Mouse (Mus musculus): ENCODE measurements at regions not wholly inside any gene's neighbourhood (a gene's known extent, or its start where the extent isn't known, plus 50 kb on each side); places are given as distances from the start of the nearest gene placed in this dataset.

- Histone ChIP-seq H3K4me3 (ENCODE audit: low read length) (no peak overlapping the region), H3K9me3 (replicated peaks; ENCODE audit: control insufficient read depth, low read length) (no peaks in the 10 kb centered on the region), H3K9ac (ENCODE audit: low read length) (no peak overlapping the region), H3K4me2 (ENCODE audit: low read depth, low read length) (no peak overlapping the region), H3K27me3 (ENCODE audit: control insufficient read depth, insufficient read depth, low read length) (no peaks in the 10 kb centered on the region), H3K27ac (ENCODE audit: low read length) (no peak overlapping the region), H3K36me3 (ENCODE audit: control insufficient read depth, insufficient read depth) (no peaks in the 10 kb centered on the region), H3K4me1 (ENCODE audit: control insufficient read depth, insufficient read depth, low read length) (peaks cover 22% of the 10 kb centered on the region)
- no peak for ATAC-seq (replicated peaks; ENCODE audit: extremely low read depth, insufficient read depth, low FRiP score)
- WGBS, result 74% methylated on average over 7 of the region's 7 CpGs
Measured at GRCm38 (mm10) chr8:35112591-35113265, 652.9 kb upstream of the Gm19410 start.

- ATAC-seq (replicated peaks; ENCODE audit: extremely low read depth, insufficient read depth, low FRiP score), result no peak
- no peaks in the 10 kb centered on the region for H3K27me3 ChIP-seq (ENCODE audit: control insufficient read depth, insufficient read depth, low read length)
- no peak overlapping the region for H3K27ac ChIP-seq (ENCODE audit: low read length)
- H3K36me3 ChIP-seq (ENCODE audit: control insufficient read depth, insufficient read depth), result no peaks in the 10 kb centered on the region
- no peaks in the 10 kb centered on the region for H3K9me3 ChIP-seq (replicated peaks; ENCODE audit: control insufficient read depth, low read length)
- no peak overlapping the region for H3K9ac ChIP-seq (ENCODE audit: low read length)
- peaks cover 22% of the 10 kb centered on the region for H3K4me1 ChIP-seq (ENCODE audit: control insufficient read depth, insufficient read depth, low read length)
- WGBS, result 56% methylated on average over 10 of the region's 10 CpGs
- no peak overlapping the region for H3K4me3 ChIP-seq (ENCODE audit: low read length)
- H3K4me2 ChIP-seq (ENCODE audit: low read depth, low read length), result no peak overlapping the region
Measured at GRCm38 (mm10) chr8:35114031-35114430, 651.6 kb upstream of the Gm19410 start.

GRCm38 (mm10) chr8:35120612-35121011 is 645.0 kb upstream of the Gm19410 start:
- ATAC-seq (replicated peaks; ENCODE audit: extremely low read depth, insufficient read depth, low FRiP score), result no peak
- Histone ChIP-seq H3K36me3 (ENCODE audit: control insufficient read depth, insufficient read depth) (no peaks in the 10 kb centered on the region), H3K27me3 (ENCODE audit: control insufficient read depth, insufficient read depth, low read length) (no peaks in the 10 kb centered on the region), H3K9me3 (replicated peaks; ENCODE audit: control insufficient read depth, low read length) (no peaks in the 10 kb centered on the region), H3K4me3 (ENCODE audit: low read length) (no peak overlapping the region), H3K4me2 (ENCODE audit: low read depth, low read length) (no peak overlapping the region), H3K4me1 (ENCODE audit: control insufficient read depth, insufficient read depth, low read length) (peaks cover 4% of the 10 kb centered on the region), H3K27ac (ENCODE audit: low read length) (no peak overlapping the region), H3K9ac (ENCODE audit: low read length) (no peak overlapping the region)
- WGBS, result 66% methylated on average over 5 of the region's 5 CpGs

DNA sequence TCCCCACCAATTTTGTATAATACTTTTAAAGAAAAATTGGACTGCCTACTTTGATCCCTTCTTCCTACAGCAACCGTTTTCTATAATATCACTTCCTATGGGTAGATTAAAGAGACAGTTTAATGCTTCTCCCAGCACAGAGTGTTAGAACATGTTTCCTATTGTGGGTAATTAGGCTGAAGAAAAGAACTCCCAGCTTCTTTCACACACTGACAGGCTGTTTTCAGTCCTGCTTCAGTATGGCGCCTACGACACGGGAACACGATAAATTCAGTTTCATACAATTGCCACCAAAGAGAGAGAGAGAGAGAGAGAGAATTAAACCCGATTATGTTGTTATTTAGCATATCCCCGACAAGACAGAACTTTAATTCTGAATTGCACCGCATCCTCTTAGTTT is 644.5 kb upstream of the Gm19410 start:
- Histone ChIP-seq H3K9ac (ENCODE audit: low read length) (no peak overlapping the region), H3K4me1 (ENCODE audit: control insufficient read depth, insufficient read depth, low read length) (peaks cover 5% of the 10 kb centered on the region), H3K27ac (ENCODE audit: low read length) (no peak overlapping the region), H3K4me3 (ENCODE audit: low read length) (no peak overlapping the region), H3K27me3 (ENCODE audit: control insufficient read depth, insufficient read depth, low read length) (no peaks in the 10 kb centered on the region), H3K4me2 (ENCODE audit: low read depth, low read length) (no peak overlapping the region), H3K9me3 (replicated peaks; ENCODE audit: control insufficient read depth, low read length) (no peaks in the 10 kb centered on the region), H3K36me3 (ENCODE audit: control insufficient read depth, insufficient read depth) (no peaks in the 10 kb centered on the region)
- no peak for ATAC-seq (replicated peaks; ENCODE audit: extremely low read depth, insufficient read depth, low FRiP score)
- 89% methylated on average over 8 of the region's 8 CpGs for WGBS

- ATAC-seq (replicated peaks; ENCODE audit: extremely low read depth, insufficient read depth, low FRiP score), result no peak; the same call in 1 of the 2 replicates
- Histone ChIP-seq H3K27me3 (ENCODE audit: control insufficient read depth, insufficient read depth, low read length) (no peaks in the 10 kb centered on the region), H3K36me3 (ENCODE audit: control insufficient read depth, insufficient read depth) (no peaks in the 10 kb centered on the region), H3K4me3 (ENCODE audit: low read length) (peak overlapping the region; percentile 37), H3K9ac (ENCODE audit: low read length) (peak overlapping the region; percentile 47; the same call in 1 of the 2 replicates), H3K4me1 (ENCODE audit: control insufficient read depth, insufficient read depth, low read length) (peaks cover 12% of the 10 kb centered on the region), H3K4me2 (ENCODE audit: low read depth, low read length) (peak overlapping the region; percentile 61), H3K9me3 (replicated peaks; ENCODE audit: control insufficient read depth, low read length) (no peaks in the 10 kb centered on the region), H3K27ac (ENCODE audit: low read length) (peak overlapping the region; percentile 45)
- 6% methylated on average over 14 of the region's 14 CpGs for WGBS
Measured at GRCm38 (mm10) chr8:35123196-35123621, 642.4 kb upstream of the Gm19410 start.

DNA sequence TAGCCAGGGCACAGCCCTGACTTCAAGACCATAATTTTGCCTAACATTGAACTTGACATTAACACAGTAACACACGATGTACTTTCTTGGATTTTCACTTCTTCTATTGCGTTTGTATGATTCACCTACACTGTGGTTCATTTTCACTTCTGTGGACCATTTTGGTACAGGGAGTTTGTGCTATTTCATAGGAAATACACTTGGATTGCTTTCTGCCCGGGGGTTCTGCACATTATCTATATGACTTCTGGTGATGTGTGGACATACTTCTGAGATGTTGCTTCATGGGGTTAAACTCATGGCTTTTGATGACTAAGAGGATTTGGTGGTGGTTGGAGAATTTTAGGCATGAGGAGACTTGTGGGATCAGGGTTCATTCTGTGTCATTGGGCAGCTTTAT is 640.4 kb upstream of the Gm19410 start:
- H3K4me1 ChIP-seq (ENCODE audit: control insufficient read depth, insufficient read depth, low read length), result peaks cover 13% of the 10 kb centered on the region
- WGBS, result 89% methylated on average over 3 of the region's 3 CpGs

GRCm38 (mm10) chr8:35132281-35132680 is 633.3 kb upstream of the Gm19410 start:
- WGBS, result 83% methylated on average over 1 of the region's 1 CpGs
- Histone ChIP-seq H3K9me3 (replicated peaks; ENCODE audit: control insufficient read depth, low read length) (no peaks in the 10 kb centered on the region), H3K4me1 (ENCODE audit: control insufficient read depth, insufficient read depth, low read length) (peaks cover 11% of the 10 kb centered on the region; the same call in 1 of the 2 replicates), H3K4me3 (ENCODE audit: low read length) (no peak overlapping the region), H3K27ac (ENCODE audit: low read length) (no peak overlapping the region), H3K9ac (ENCODE audit: low read length) (no peak overlapping the region), H3K36me3 (ENCODE audit: control insufficient read depth, insufficient read depth) (no peaks in the 10 kb centered on the region), H3K4me2 (ENCODE audit: low read depth, low read length) (no peak overlapping the region), H3K27me3 (ENCODE audit: control insufficient read depth, insufficient read depth, low read length) (no peaks in the 10 kb centered on the region)
- no peak for ATAC-seq (replicated peaks; ENCODE audit: extremely low read depth, insufficient read depth, low FRiP score)

More for the DNA sequence above, 640.4 kb upstream of the Gm19410 start:
- Histone ChIP-seq H3K9me3 (replicated peaks; ENCODE audit: control insufficient read depth, low read length) (no peaks in the 10 kb centered on the region), H3K27me3 (ENCODE audit: control insufficient read depth, insufficient read depth, low read length) (no peaks in the 10 kb centered on the region), H3K4me2 (ENCODE audit: low read depth, low read length) (no peak overlapping the region), H3K4me3 (ENCODE audit: low read length) (no peak overlapping the region), H3K27ac (ENCODE audit: low read length) (no peak overlapping the region), H3K9ac (ENCODE audit: low read length) (no peak overlapping the region), H3K36me3 (ENCODE audit: control insufficient read depth, insufficient read depth) (no peaks in the 10 kb centered on the region)
- no peak for ATAC-seq (replicated peaks; ENCODE audit: extremely low read depth, insufficient read depth, low FRiP score)

- Histone ChIP-seq H3K4me1 (ENCODE audit: control insufficient read depth, insufficient read depth, low read length) (peaks cover 6% of the 10 kb centered on the region; the same call in 1 of the 2 replicates), H3K9me3 (replicated peaks; ENCODE audit: control insufficient read depth, low read length) (no peaks in the 10 kb centered on the region), H3K4me3 (ENCODE audit: low read length) (no peak overlapping the region), H3K27me3 (ENCODE audit: control insufficient read depth, insufficient read depth, low read length) (no peaks in the 10 kb centered on the region), H3K4me2 (ENCODE audit: low read depth, low read length) (no peak overlapping the region), H3K36me3 (ENCODE audit: control insufficient read depth, insufficient read depth) (no peaks in the 10 kb centered on the region), H3K9ac (ENCODE audit: low read length) (no peak overlapping the region), H3K27ac (ENCODE audit: low read length) (no peak overlapping the region)
- 82% methylated on average over 7 of the region's 7 CpGs for WGBS
- ATAC-seq (replicated peaks; ENCODE audit: extremely low read depth, insufficient read depth, low FRiP score), result no peak
Measured at GRCm38 (mm10) chr8:35135630-35136029, 630.0 kb upstream of the Gm19410 start.

- no peak overlapping the region for H3K9ac ChIP-seq (ENCODE audit: low read length)
- H3K27ac ChIP-seq (ENCODE audit: low read length), result no peak overlapping the region
- H3K4me2 ChIP-seq (ENCODE audit: low read depth, low read length), result no peak overlapping the region
- peaks cover 3% of the 10 kb centered on the region; the same call in 1 of the 2 replicates for H3K9me3 ChIP-seq (replicated peaks; ENCODE audit: control insufficient read depth, low read length)
- H3K4me3 ChIP-seq (ENCODE audit: low read length), result no peak overlapping the region
- H3K27me3 ChIP-seq (ENCODE audit: control insufficient read depth, insufficient read depth, low read length), result no peaks in the 10 kb centered on the region
- H3K36me3 ChIP-seq (ENCODE audit: control insufficient read depth, insufficient read depth), result no peaks in the 10 kb centered on the region
- 80% methylated on average over 3 of the region's 3 CpGs for WGBS
- no peak for ATAC-seq (replicated peaks; ENCODE audit: extremely low read depth, insufficient read depth, low FRiP score)
- H3K4me1 ChIP-seq (ENCODE audit: control insufficient read depth, insufficient read depth, low read length), result no peaks in the 10 kb centered on the region
Measured at GRCm38 (mm10) chr8:35136643-35137042, 628.9 kb upstream of the Gm19410 start.
